Mouse (Mus musculus) embryo, embryonic 10 days (tissue): ENCODE measurements at regions not wholly inside any gene's neighbourhood (a gene's known extent, or its start where the extent isn't known, plus 50 kb on each side); places are given as distances from the start of the nearest gene placed in this dataset.
A peak's percentile ranks its signal among the peaks of the same experiment; 100 is the strongest.

Experiments used
- DNase-seq: peaks from one replicate; pipeline ENCODE4 v3.0.0-alpha.2; 2015; ENCODE audit warnings: low spot score

DNA sequence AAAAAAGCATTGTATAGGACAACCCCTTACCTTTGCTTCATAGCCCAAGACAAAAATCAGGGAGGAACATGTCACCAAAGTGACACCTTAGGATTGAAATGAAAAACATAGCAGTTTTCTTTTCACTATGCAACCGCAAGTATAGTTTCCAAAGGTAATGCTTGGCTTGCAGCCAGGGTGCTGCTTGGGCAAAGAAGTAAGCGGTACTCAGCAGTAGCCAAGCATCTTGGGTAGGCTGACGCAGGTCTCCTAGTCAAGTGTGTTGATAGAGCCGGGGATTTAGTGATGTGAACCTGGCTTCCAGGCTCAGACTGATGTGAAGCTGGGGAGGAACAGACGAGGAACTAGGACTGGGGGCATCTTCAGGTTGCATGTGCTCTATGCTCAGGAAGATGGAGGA lies 138.3 kb upstream of the Cadm1 start:
- no peak for DNase-seq

DNA sequence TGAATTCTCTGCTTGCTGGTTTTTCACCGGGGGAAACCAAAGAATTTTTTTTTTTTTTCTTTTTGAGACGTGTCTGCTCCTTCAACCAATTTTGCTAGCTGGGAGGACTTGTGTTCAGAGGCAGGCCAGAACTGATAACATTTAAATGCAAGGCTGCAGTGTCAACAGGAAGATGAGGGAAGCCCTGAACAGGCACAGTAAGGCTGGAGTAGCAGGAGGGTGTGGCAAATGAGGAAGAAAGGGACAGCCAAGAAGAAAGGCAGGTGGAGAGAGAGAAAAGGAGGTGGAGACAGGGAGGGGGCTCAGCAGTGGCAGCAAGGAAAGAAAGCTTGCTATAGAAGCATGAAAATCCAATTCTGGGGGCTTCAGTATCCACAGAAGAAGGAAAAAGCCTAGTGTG lies 130.4 kb upstream of the Cadm1 start:
- no peak for DNase-seq

DNA sequence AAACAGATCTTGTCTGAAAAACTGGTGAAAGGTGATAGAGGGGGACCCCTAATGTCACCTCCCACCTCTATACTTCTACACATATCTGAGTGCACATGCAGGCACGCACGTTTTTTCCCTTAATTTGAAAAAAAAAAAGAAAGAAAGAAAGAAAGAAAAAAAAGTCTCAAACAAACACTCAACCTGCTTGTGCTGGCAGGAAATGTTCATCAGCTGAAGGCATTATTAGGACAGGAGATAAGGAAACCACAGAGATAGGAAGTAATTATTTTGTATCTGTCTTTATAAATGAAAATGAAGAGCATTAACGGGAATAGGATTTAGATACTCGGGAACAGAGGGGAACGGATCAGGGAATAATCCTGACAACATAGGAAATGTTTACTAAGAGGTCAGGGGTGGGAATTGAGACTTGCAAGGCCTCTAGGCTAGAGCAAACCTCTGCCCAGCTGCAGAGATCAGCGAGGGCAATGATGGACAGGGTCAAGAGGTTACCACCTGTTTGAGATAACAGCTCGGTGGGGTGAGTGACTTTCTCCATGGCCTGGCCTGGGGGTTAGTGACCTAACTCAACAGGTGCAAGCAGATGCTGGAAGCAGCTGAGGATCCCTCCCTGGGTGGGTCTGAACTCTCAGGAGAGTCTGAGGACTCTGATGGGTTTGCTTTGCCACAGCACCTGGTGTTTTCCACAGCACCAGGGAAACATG lies 129.7 kb upstream of the Cadm1 start:
- peak; percentile 70 for DNase-seq

DNA sequence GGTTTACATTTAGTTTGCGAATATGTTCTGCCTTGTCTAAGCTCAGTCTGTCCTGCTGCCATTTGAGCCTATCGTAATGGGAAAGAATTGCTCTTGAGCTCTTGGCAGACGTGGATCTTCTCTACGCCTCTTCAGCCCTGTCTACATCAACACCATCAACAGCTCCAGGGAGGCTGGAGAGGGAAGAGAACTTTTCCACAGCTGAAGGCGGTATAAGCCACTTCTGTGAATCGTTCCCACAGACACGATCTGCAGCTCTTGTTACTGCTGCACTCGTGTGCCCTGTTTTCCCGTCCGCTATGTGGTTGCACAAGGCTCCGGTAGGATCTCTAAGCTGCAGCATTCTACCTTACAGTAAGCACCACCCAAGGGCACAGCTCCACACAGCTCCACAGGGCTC lies 128.5 kb upstream of the Cadm1 start:
- DNase-seq: no peak

DNA sequence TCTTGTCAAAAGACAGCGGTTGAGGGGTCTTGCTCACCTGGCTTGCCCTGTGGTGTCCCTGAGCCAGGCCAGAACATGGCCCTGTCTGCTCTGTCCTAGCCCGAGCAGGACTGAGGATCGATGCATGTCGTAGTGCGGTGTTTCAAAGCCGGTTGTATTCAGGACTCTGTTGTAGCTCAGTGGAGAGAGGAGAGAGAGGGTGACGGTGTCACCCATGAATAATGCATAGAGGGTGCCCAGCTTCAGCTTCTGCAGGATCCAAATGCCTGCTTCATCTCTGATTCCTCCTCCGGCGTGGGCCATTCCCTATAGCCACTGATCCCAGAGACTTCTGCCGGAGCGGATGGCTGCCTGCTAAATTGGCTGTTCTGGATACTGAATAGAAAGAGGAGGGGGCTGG lies 126.7 kb upstream of the Cadm1 start:
- DNase-seq: no peak

DNA sequence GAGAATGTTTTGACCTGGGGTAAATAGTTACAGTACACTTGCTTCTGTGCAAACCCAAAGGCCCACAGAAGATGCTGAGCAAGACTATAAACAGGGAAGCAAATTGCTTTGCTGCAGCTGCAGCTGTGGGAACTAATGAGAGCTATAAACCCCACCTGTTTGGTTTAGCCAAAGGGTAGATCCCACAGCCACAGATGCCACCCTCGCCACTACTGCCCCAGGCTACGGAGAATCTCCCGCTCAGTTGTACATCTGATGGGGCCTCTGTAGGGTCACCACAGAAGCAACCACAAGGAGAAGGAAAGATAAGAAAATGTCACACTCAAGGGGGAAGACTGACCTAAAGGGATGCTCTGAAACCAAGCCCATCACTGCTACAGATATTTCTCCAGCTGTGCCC lies 125.2 kb upstream of the Cadm1 start:
- DNase-seq: no peak

DNA sequence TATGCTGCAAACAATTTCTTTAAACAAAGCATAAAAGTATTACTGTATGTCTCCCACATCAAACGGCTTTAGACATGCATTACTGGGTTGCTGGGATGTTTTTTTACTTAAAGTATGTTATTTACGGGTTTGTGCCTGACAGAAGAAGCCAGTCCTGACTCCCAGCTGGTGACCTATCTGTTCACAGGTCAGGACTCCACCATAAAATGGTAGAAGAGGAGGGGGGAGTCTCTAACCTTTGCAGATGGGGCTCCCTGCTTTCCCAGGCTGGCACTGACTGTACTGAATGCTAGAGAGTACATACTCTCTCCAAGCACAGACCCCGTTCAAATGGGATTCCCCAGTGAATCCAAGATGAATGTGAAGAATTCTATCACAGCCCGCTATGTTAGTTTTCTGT lies 124.4 kb upstream of the Cadm1 start:
- DNase-seq: peak; percentile 60

DNA sequence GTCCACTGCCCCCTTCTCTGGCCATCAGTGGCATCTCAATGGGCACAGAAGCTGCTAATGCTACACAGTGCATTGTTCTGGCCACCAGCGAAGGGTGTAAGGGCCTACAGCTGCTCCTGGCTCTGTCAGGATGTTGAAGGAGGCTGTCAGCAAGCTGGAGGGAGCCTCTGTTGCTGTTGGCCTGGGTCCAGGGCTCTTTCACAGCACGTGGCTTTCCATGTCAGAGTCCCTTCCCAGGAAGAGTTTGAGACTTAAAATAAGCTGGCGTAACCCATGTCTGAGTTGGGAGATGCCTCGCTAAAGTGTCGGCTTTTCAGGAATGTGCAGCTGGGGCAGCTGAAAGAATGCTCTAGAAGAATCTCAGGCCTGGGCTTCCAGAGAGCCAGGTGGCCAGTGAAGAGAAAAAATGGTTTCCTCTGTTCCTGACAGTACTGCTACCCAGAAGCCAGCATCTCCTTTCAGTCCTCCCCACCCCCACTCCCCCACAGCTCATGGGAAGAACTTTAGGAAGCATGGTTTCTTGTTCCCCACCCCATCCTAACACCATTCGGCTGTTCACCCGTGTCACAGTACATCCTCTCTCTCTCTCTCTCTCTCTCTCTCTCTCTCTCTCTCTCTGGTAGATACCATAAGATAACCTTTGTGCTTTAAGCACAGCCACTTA lies 122.8 kb upstream of the Cadm1 start:
- peak; percentile 63 for DNase-seq

DNA sequence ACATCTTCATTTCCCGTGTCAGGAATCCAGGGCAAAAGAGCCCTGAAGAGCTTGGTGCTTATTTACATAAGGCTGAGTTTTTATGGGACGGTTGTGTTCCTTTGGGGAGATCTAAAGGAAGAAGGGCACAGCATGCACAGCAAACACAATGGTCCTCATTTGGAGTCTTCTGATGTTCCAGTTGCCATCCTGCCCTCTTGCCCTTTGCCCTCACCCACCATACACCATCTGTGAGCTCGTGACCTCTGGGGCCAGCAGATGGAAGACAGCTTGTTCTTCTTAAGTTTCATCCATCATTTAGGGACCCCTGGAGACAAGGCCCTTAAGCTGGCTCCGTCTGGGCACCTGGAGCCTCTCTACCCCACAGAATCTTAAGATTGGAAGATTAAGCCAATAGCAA lies 121.9 kb upstream of the Cadm1 start:
- peak; percentile 89 for DNase-seq

DNA sequence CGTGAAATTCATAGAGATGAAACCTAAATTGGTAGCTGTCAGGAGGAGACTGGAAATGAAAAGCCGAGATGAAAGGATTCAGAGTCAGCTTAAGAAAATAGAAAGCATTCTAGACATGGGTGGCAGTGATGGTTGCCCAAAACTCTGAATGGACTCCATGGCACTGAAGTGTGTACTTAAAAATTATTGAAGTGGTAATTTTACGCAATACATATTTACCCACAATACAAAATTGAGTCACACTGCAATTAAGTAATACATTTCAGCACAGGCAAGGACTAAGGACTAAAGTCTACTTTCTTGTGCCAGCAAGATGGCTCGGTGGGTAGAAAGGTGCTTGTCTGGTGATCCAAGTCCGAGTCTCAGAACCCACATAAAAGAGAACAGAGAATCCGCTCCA lies 120.4 kb upstream of the Cadm1 start:
- DNase-seq: no peak

DNA sequence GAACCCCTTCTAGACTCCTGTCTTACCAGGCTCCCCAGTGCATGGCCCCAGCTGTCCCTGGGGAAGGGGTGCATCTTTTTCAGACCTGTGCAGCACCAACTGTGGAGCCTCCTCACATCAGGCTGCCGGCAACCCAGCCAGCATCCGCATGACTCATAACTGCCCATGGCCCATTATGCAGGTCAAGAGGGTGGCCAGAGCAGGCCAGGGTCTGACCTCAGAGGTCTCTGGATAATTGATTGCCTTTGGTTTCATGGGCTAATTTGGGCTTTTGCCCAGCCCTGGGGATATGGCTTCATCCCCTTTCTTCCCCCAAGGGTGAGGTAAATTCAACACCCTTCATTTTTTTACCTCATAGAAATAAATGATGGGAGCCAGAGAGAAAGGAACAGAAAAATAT lies 117.2 kb upstream of the Cadm1 start:
- DNase-seq: peak; percentile 68

DNA sequence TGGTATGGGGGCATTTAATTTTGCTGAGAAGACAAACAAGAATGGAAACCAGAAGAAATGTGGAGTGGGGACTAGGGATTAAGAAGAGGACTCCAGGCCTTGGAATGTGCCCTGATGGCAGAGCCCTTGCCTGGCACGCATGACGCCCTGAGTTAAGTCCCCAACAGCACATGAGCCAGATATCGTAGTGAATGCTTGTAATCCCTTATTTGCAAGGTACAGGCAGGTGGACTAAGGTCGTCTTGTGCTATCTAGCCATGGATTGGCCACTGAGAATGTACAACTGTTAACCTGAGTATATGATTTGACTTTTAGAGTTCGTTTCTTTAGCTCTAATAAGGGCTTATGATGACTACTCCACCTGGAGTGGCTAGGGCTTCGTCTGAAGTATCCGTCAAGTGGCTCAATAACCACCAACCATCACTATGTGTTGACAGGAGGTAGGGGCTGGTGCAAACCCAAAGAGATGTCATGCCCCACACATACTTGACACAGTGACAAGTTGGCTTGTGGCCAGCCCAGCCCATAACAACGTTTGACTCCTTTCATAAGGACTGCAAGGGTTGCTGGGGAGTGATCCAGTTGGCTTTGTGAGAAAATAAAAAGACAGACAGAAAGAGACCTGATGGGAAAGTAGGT lies 115.5 kb upstream of the Cadm1 start:
- no peak for DNase-seq

DNA sequence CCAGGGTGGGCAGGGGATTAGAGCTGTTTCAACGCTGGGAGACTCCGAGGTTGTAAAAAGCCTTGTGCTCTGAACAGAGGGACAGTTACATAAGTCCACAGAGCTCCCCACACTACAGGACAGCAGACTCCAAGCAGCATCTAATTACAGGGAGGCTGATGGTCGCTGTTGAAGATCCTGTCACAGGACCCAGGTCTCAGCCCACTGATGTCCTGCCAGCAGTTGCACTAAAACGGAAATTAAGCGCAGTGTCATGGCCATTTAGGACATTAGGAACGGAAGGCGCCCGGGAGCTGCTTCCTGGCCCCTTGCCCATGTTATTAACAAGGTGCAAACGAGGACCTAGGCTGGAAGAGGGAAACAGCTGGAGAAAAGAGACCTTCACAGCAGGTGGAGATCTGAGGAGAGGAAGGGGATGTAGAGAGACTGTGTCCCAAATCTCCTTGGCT lies 107.8 kb upstream of the Cadm1 start:
- no peak for DNase-seq

DNA sequence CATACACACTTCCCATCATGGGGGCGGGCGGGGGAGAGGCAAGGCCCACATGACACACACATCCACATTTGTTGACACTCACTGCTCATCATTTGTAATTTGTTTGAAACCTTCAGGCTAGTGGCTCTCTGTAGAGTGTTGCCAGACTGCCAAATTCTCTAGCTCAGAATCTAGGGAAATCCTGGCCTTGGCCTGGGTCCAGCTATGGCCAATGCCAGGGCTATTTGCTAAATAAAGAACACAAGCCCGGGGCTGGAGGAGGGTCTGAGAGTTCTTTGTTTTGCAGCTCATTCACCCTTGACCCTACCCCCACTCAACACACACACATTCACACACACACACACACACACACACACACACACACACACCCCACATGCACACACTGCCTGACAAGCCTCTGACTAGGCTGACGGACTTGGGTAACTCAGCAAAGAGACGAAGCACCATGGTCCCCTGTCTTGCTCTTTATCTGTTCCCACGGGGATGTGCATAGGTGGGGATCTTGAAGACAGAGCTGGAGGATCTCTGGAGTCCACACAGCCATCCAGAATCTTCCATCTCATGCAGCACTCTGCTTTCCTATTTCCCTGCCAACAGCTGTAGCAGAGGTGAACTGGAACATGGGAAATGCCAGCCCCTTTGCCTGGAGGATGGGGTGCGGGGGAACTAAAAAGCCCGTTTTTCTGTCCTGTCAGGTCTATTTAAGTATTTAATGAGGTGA lies 107.1 kb upstream of the Cadm1 start:
- peak; percentile 41 for DNase-seq

DNA sequence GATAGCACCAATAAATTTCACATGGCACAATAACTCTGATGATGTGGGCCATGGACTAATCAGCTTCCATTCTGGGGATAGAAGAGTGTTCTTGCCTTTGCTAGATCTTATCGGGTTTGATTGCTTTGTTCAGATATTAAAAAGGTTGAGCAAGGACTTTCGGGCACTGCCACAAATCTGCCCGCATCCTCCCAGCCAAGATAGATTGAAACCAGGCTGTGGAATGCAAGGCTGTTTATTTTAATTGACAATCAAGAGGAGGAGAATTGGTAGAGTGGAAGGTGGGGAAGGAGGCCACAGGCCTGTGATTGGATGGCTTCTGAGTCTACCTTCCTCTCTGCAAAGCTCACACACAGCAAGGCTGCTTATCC lies 106.5 kb upstream of the Cadm1 start:
- DNase-seq: no peak

DNA sequence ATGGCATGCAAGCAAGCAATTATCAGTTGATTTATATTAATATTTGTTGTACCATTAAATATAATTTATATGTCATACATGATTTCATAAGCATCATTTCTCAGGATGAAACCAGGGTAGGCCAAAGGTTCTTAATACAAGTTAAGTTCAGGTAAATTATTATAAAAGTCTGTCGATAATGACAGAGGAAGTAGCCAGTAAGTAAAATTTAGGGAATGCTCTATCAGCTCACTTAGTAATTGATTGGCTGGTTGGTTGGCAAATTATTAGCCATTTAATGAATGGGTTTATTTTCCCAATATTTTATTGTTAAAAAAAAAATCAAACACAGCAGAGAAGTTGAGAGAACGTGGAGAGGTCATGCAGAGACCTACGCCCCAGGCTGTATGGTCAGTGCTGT lies 105.8 kb upstream of the Cadm1 start:
- DNase-seq: no peak

DNA sequence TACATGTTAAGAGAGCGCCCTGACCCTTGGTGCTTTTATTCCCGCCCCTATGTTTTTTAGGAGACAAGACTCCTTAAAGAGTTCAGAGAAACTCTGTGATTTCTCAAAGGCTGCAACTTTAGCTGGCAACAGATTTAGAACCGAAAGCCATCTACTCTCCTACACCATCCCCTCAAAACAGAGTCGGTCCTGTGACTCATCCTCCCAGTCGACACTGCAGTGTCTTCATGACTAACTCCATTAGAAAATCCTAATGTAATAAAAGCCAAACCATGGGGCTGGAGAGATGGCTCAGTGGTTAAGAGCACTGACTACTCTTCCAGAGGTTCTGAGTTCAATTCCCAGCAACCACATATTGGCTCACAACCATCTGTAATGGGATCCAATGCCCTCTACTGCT lies 103.3 kb upstream of the Cadm1 start:
- no peak for DNase-seq

DNA sequence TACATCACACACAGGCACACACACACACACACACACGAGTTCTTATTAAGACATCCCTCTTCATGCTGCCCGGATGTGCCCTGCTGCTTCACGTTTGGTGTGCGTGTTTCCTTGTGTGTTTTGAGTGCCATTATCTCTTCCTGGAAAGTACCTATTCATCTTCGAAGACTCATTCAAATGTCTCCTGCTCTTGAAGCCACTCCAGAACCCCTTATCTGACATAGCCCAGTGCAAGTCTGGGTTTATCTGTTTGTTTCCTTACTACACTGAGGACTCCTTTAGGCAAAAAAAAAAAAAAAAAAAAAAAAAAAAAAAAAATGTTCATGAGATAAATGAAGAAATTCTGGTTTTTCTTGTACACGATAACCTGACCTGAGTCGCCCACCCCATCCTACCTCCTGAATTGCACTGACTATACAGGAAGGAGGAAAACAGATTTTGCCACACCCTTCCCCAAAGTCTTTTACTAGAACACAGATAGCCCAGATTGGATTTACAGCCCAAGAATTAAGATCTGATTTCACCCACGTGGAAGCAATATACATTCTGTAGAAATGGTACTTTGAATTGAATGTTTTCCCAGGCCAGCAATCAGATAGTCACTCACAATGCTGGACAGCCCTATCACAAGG lies 101.1 kb upstream of the Cadm1 start:
- no peak for DNase-seq

DNA sequence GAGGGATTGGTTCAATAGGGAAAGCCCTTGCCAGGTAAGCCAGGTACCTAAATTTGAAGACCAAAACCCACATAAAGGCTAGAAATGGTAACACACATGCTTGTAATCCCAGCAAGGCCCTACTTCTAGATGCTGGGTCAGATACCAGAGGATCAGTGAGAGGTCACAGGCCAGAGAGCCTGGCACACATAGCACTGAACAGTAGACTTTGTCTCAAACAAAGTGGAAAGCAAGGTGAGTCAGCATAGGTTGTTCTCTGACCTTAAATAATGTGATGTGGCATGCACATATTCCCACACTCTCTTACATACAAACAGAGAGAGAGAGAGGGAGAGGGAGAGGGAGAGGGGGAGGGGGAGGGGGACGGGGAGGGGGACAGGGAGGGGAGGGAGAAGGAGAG lies 100.3 kb upstream of the Cadm1 start:
- DNase-seq: no peak

DNA sequence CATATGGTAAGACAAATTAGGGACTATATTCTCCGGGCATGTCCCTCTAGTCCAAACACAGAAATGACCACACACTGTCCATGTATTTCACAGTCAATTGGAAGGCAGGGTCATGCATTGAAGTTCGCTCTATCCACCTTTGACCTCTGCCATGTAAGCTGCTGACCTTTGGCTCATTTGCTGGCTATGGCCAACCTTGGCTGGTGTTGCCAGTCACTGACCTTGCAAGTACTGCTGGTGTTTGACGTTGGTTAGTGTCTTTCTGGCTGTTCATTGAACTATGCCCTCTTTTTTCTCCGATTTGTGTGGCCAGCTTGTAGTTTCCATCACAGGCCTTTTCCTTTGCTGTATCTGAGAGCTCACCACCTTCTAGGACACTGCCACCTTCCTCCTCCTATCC lies 97.3 kb upstream of the Cadm1 start:
- no peak for DNase-seq

DNA sequence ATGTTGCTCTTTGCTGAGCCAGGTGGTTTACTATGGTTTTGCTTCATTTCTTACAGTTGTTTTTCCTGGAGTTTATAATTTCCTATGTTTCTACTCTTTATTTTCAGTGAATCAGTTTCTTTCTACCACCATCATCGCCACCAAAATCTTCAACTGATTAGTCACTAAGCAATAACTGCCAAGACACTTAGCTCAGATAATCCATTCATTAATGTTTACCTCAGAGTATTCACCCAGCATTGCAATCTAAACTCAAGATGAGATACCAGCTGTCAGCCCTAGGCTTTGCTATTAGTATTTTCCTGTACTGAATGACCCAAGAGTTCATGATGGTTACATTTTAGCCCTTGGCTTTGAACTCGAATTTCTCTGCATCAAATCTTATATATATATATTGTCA lies 96.8 kb upstream of the Cadm1 start:
- no peak for DNase-seq

DNA sequence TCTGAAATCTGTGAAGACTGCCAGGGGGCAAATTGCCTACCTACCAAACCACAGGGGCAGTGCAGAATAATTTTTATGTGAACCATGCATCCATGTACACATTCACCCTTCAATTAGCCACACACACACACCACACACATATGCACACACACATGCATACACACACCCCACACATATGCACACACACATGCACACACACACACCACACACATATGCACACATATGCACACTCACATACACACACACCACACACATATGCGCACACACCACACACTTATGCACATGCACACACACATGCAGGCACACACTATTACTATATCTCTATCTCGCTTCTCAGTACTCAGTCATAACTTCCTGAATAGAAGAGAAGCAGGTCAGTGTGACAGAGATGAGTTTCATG lies 95.9 kb upstream of the Cadm1 start:
- DNase-seq: no peak

DNA sequence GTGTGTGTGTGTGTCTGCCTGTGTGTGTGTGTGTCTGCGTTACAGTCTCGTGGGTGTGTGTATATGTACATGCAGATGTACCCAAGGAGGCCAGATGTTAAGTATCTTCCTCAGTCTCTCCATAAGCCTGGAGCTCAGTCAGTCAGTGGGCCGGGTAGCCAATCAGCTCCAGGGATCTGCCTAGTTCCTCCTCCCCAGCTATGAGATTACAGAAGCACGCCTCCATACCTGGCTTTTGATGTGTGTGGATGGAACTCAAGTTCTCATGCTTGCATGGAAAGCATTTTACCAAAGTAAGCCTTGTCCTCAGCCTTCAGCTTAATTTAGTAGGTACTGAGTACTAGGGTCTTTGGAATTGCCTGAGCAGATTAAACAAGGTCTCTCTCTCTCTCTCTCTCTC lies 91.0 kb upstream of the Cadm1 start:
- DNase-seq: no peak
